Comparison of ENCODE assay signal across 9 mouse cellular contexts in the genomic region with DNA sequence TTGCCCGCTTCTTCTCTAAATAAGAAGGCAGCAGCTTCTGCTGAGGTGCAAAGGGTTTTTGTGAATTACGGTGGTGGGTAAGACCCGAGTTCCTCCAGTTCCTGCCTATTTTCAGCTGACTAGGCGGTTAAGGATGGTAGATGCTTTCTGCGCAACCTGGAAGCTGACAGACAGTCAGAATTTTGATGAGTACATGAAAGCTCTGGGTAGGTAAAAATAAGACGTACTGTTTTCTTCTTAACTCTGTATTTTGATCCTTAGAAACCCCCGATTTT. TPM values are rescaled to one million over a fixed set of nuclear protein-coding genes. Genes with fewer than 3 reads are reported as not detected.
DNase-seq lines count a peak whose midpoint lies in the region; ATAC-seq and TF ChIP-seq lines count a peak whose summit lies in the region.
"Had no signal": no experiment of that assay in that cellular context is flagged by ENCODE, and none has a peak within 500 bp of the region (broad histone marks: within the 10 kb centered on the region; RNA-seq: fewer than 3 reads in every experiment).

A gene (plus strand): TSS at position 6 of the 275 bp plus-strand sequence.

- H3K36me3 ChIP-seq in kidney, postnatal 0 days (ENCODE audit: insufficient read depth, low read length), result no peaks in the 10 kb centered on the region
- no peaks in the 10 kb centered on the region for H3K36me3 ChIP-seq in hindbrain, embryonic 14.5 days (replicated peaks; ENCODE audit: control insufficient read depth, insufficient read depth)
- H3K36me3 ChIP-seq in midbrain, embryonic 13.5 days, result no peaks in the 10 kb centered on the region

- H3K9ac ChIP-seq in kidney, postnatal 0 days (ENCODE audit: low read depth, low read length), result no peak within 1 kb of the TSS
- H3K9ac ChIP-seq in hindbrain, embryonic 14.5 days, result peak within 1 kb of the TSS; percentile 54
- peak within 1 kb of the TSS; percentile 48 for H3K9ac ChIP-seq in midbrain, embryonic 13.5 days (replicated peaks)
- H3K9ac ChIP-seq: liver, embryonic 14.5 days had no signal

- H3K27me3 ChIP-seq in kidney, postnatal 0 days (ENCODE audit: insufficient read depth, low read length), result no peaks in the 10 kb centered on the region
- H3K27me3 ChIP-seq in hindbrain, embryonic 14.5 days (ENCODE audit: control insufficient read depth, insufficient read depth, low read length), result no peaks in the 10 kb centered on the region
- no peaks in the 10 kb centered on the region for H3K27me3 ChIP-seq in midbrain, embryonic 13.5 days

- no peak for DNase-seq in kidney, postnatal 0 days (ENCODE audit: low spot score)
- DNase-seq in kidney, adult 9 months, result no peak
- DNase-seq in hindbrain, embryonic 14.5 days (ENCODE audit: low spot score), result no peak
- no peak for DNase-seq in cerebellum, adult 8-10 months
- no peak for DNase-seq in right cerebral cortex, adult 18-20 months

- TF ChIP-seq CTCF in kidney, postnatal 0 days (IDR thresholded peaks at IDR 0.05; ENCODE audit: low read depth), result no peak
- no peak for TF ChIP-seq CTCF in embryonic fibroblast, embryonic 13.5 days (IDR thresholded peaks at IDR 0.05; ENCODE audit: borderline replicate concordance, insufficient read depth, low read length)

- no peak within 1 kb of the TSS for H3K27ac ChIP-seq in kidney, postnatal 0 days
- H3K27ac ChIP-seq in embryonic fibroblast, embryonic 13.5 days (ENCODE audit: insufficient read depth, low read length), result no peak within 1 kb of the TSS
- peak within 1 kb of the TSS; percentile 78 for H3K27ac ChIP-seq in hindbrain, embryonic 14.5 days
- peak within 1 kb of the TSS; percentile 87 for H3K27ac ChIP-seq in midbrain, embryonic 13.5 days
- H3K27ac ChIP-seq: liver, embryonic 14.5 days had no signal

- ATAC-seq in kidney, postnatal 0 days (replicated peaks; ENCODE audit: low FRiP score, low read depth), result no peak
- no peak for ATAC-seq in hindbrain, embryonic 14.5 days (ENCODE audit: low FRiP score)
- ATAC-seq in midbrain, embryonic 13.5 days, result no peak
- no peak for ATAC-seq in activated CD4-positive, CD25-positive, alpha-beta regulatory T cell, adult 4 months

- no peaks in the 10 kb centered on the region; the same call in 1 of the 2 replicates for H3K4me1 ChIP-seq in kidney, postnatal 0 days (replicated peaks; ENCODE audit: insufficient read depth, low read length)
- peaks cover 2% of the 10 kb centered on the region; the same call in 1 of the 2 replicates for H3K4me1 ChIP-seq in embryonic fibroblast, embryonic 13.5 days (ENCODE audit: control insufficient read depth, insufficient read depth, low read length)
- H3K4me1 ChIP-seq in hindbrain, embryonic 14.5 days (replicated peaks; ENCODE audit: control insufficient read depth, insufficient read depth, low read length), result peaks cover 10% of the 10 kb centered on the region
- peaks cover 44% of the 10 kb centered on the region for H3K4me1 ChIP-seq in midbrain, embryonic 13.5 days (replicated peaks)

- no peak within 1 kb of the TSS for H3K4me3 ChIP-seq in kidney, postnatal 0 days (replicated peaks; ENCODE audit: low read depth, low read length)
- H3K4me3 ChIP-seq in embryonic fibroblast, embryonic 13.5 days (ENCODE audit: insufficient read depth, low read length), result no peak within 1 kb of the TSS
- H3K4me3 ChIP-seq in hindbrain, embryonic 14.5 days (replicated peaks; ENCODE audit: low read length), result peak within 1 kb of the TSS; percentile 29
- H3K4me3 ChIP-seq in midbrain, embryonic 13.5 days (replicated peaks), result peak within 1 kb of the TSS; percentile 39

- TF ChIP-seq POLR2A in embryonic fibroblast, embryonic 13.5 days (IDR thresholded peaks at IDR 0.05; ENCODE audit: low read depth, low read length), result no peak

- WGBS in kidney, postnatal 0 days, result 27% methylated on average over 7 of the region's 7 CpGs
- 3% methylated on average over 7 of the region's 7 CpGs for WGBS in hindbrain, embryonic 14.5 days
- 2% methylated on average over 7 of the region's 7 CpGs for WGBS in midbrain, embryonic 13.5 days

- H3K4me2 ChIP-seq in kidney, postnatal 0 days (ENCODE audit: low read length), result peak within 1 kb of the TSS; percentile 27
- peak within 1 kb of the TSS; percentile 50 for H3K4me2 ChIP-seq in hindbrain, embryonic 14.5 days (replicated peaks)
- peak within 1 kb of the TSS; percentile 57 for H3K4me2 ChIP-seq in midbrain, embryonic 13.5 days (replicated peaks)

- no peaks in the 10 kb centered on the region for H3K9me3 ChIP-seq in kidney, postnatal 0 days (replicated peaks; ENCODE audit: low read length)
- no peaks in the 10 kb centered on the region for H3K9me3 ChIP-seq in hindbrain, embryonic 14.5 days (ENCODE audit: control insufficient read depth, low read length)
- H3K9me3 ChIP-seq in midbrain, embryonic 13.5 days, result no peaks in the 10 kb centered on the region

RNA-seq across cellular contexts. Expression of the gene that starts here (rescaled TPM):
- polyA plus RNA-seq in kidney, postnatal 0 days (2015; fragmentation: Nextera tagmentation; extraction: Ambion mirVana), result 5.1 and 6.4 TPM in 2 replicates
- polyA plus RNA-seq in embryonic fibroblast, embryonic 13.5 days (2011; ENCODE audit: insufficient read length, low read depth, missing spikeins), result 2.9 and 14.0 TPM in 2 replicates
- 2,236 and 2,340 TPM in 2 replicates for polyA plus RNA-seq in hindbrain, embryonic 14.5 days (2014; fragmentation: Nextera tagmentation; extraction: Ambion mirVana)
- 1,295 and 1,380 TPM in 2 replicates for polyA plus RNA-seq in midbrain, embryonic 13.5 days (2015; fragmentation: Nextera tagmentation; extraction: Ambion mirVana)
- polyA plus RNA-seq in activated CD4-positive, CD25-positive, alpha-beta regulatory T cell, adult 4 months (2017; shearing (Covaris generic)), result not detected

Comparison
In these comparisons a context has a peak if more than half of its experiments do, and no peak if none do; other contexts are left out.
1. RNA of the gene that starts here (polyA plus RNA-seq): 2,236 to 2,340 TPM in hindbrain, embryonic 14.5 days and 1,295 to 1,380 TPM in midbrain, embryonic 13.5 days; 2.9 to 14.0 TPM in embryonic fibroblast, embryonic 13.5 days, 5.1 to 6.4 TPM in kidney, postnatal 0 days and not detected in activated CD4-positive, CD25-positive, alpha-beta regulatory T cell, adult 4 months; every median in the first group is over 10 times any median in the second.
2. H3K27ac ChIP-seq: peak in hindbrain, embryonic 14.5 days (single experiment) and midbrain, embryonic 13.5 days (single experiment); none in kidney, postnatal 0 days (single experiment) and embryonic fibroblast, embryonic 13.5 days (single experiment).
3. H3K4me3 ChIP-seq: peak in hindbrain, embryonic 14.5 days (single experiment) and midbrain, embryonic 13.5 days (single experiment); none in kidney, postnatal 0 days (single experiment) and embryonic fibroblast, embryonic 13.5 days (single experiment).
4. Peak in every context shown above with its lines, with median percentiles within 50 percentile points of each other: H3K4me2 ChIP-seq.